ENCODE assay signal across 8 mouse cellular contexts in genomic region chr9:37255889-37256225, GRCm38 (mm10). TPM values are rescaled to one million over a fixed set of nuclear protein-coding genes. Genes with fewer than 3 reads are reported as not detected.
DNase-seq lines count a peak whose midpoint lies in the region; ATAC-seq and TF ChIP-seq lines count a peak whose summit lies in the region.

No protein-coding gene starts in this region.

- no peaks in the 10 kb centered on the region for H3K36me3 ChIP-seq in thymus, adult 2 months (ENCODE audit: control insufficient read depth, insufficient read depth, low read length)
- no peaks in the 10 kb centered on the region for H3K36me3 ChIP-seq in embryonic facial prominence, embryonic 10.5 days (replicated peaks)
- no peaks in the 10 kb centered on the region for H3K36me3 ChIP-seq in liver, postnatal 0 days (replicated peaks; ENCODE audit: insufficient read depth, low read length)

- no peaks in the 10 kb centered on the region for H3K9me3 ChIP-seq in embryonic facial prominence, embryonic 10.5 days
- H3K9me3 ChIP-seq in liver, postnatal 0 days (ENCODE audit: low read length) = no peaks in the 10 kb centered on the region

- 0 out of 2 replicates have a peak, but pooled peaks have one; percentile 22 for TF ChIP-seq CTCF in thymus, adult 2 months (IDR thresholded peaks at IDR 0.05; ENCODE audit: borderline replicate concordance, control insufficient read depth, extremely low read depth, insufficient read depth, low read length, poor library complexity)
- TF ChIP-seq CTCF in liver, postnatal 0 days (IDR thresholded peaks at IDR 0.05; ENCODE audit: low read depth) = peak; percentile 75

- ATAC-seq in liver, postnatal 0 days = peak; percentile 78

- H3K9ac ChIP-seq in liver, postnatal 0 days (replicated peaks) = peak overlapping the region; percentile 54; the same call in 1 of the 2 replicates

- no peak for TF ChIP-seq EP300 in liver, postnatal 0 days (IDR thresholded peaks at IDR 0.05; ENCODE audit: low read depth)

- 14% methylated on average over 7 of the region's 7 CpGs for WGBS in thymus, adult 2 months
- 44% methylated on average over 7 of the region's 7 CpGs for WGBS in embryonic facial prominence, embryonic 10.5 days
- 26% methylated on average over 7 of the region's 7 CpGs for WGBS in liver, postnatal 0 days (ENCODE audit: insufficient replicate concordance)

- H3K4me3 ChIP-seq in thymus, adult 2 months (ENCODE audit: control insufficient read depth, insufficient read depth, low read length) = peak overlapping the region; percentile 91
- peak overlapping the region; percentile 64 for H3K4me3 ChIP-seq in embryonic facial prominence, embryonic 10.5 days
- peak overlapping the region; percentile 54 for H3K4me3 ChIP-seq in liver, postnatal 0 days (ENCODE audit: low read depth, low read length)

- intact Hi-C loops in heart, postnatal 10 days (cut with DNase I) = loop anchor here (5.0 to 10.0 kb wide), 2 partner anchors 71 to 379 kb away; no protein-coding TSS in a partner anchor

- DNase-seq in thymus, adult 2 months = peak; percentile 76
- no peak for DNase-seq in thymus, adult 18-20 months
- DNase-seq in embryonic facial prominence, embryonic 10.5 days (ENCODE audit: low spot score) = peak; percentile 68
- DNase-seq in heart, postnatal 10 days = peak; percentile 59 to 72
- DNase-seq in kidney, postnatal 14 days = peak; percentile 61
- peak; percentile 63 for DNase-seq in liver, postnatal 0 days
- DNase-seq in neural tube, embryonic 10.5 days (ENCODE audit: extremely low spot score, low spot score) = peak; percentile 45
- peak; percentile 76 for DNase-seq in thymus, postnatal 25 days

- no peak for TF ChIP-seq POLR2A in thymus, adult 2 months (IDR thresholded peaks at IDR 0.05; ENCODE audit: control insufficient read depth, extremely low read depth, insufficient read depth, low read length, poor library complexity)

- H3K27me3 ChIP-seq in thymus, adult 2 months (ENCODE audit: control insufficient read depth, insufficient read depth, low read length) = no peaks in the 10 kb centered on the region
- peaks cover 37% of the 10 kb centered on the region for H3K27me3 ChIP-seq in embryonic facial prominence, embryonic 10.5 days (replicated peaks; ENCODE audit: low read depth, poor library complexity, severe bottlenecking)
- H3K27me3 ChIP-seq in liver, postnatal 0 days (ENCODE audit: insufficient read depth, low read length) = no peaks in the 10 kb centered on the region

- H3K4me2 ChIP-seq in liver, postnatal 0 days (ENCODE audit: low read depth, low read length) = peak overlapping the region; percentile 88

- H3K27ac ChIP-seq in thymus, adult 2 months (ENCODE audit: control insufficient read depth, insufficient read depth, low read length) = peak overlapping the region; percentile 97
- peak overlapping the region; percentile 82 for H3K27ac ChIP-seq in embryonic facial prominence, embryonic 10.5 days (replicated peaks)
- peak overlapping the region; percentile 66 for H3K27ac ChIP-seq in liver, postnatal 0 days (ENCODE audit: low read depth)

- peaks cover 13% of the 10 kb centered on the region for H3K4me1 ChIP-seq in thymus, adult 2 months (replicated peaks; ENCODE audit: control insufficient read depth, insufficient read depth, low read length)
- H3K4me1 ChIP-seq in embryonic facial prominence, embryonic 10.5 days = peaks cover 15% of the 10 kb centered on the region
- H3K4me1 ChIP-seq in liver, postnatal 0 days (ENCODE audit: insufficient read depth) = peaks cover 8% of the 10 kb centered on the region

RNA-seq across cellular contexts. Expression of gene Slc37a2, which starts 0.3 kb away (rescaled TPM):
- polyA plus RNA-seq in thymus, adult 2 months (2012; rRNA removed) = 38.2 and 44.1 TPM in 2 replicates
- 2.1 and 2.6 TPM in 2 replicates for polyA plus RNA-seq in embryonic facial prominence, embryonic 10.5 days (2016; fragmentation: Nextera tagmentation; extraction: Ambion mirVana)
- total RNA-seq in heart, postnatal 10 days (2021) = 1 to 10 TPM; 1.4 to 2.1 TPM
- polyA plus RNA-seq in liver, postnatal 0 days (2015; fragmentation: Nextera tagmentation; extraction: Ambion mirVana) = 1.7 and 1.9 TPM in 2 replicates

RNA-seq across cellular contexts. Expression of gene Tmem218, which starts 47.8 kb away (rescaled TPM):
- 2.7 and 2.9 TPM in 2 replicates for polyA plus RNA-seq in thymus, adult 2 months (2012; rRNA removed)
- 10.2 and 10.8 TPM in 2 replicates for polyA plus RNA-seq in embryonic facial prominence, embryonic 10.5 days (2016; fragmentation: Nextera tagmentation; extraction: Ambion mirVana)
- total RNA-seq in heart, postnatal 10 days (2021) = 1 to 10 TPM; 6.2 to 6.4 TPM
- 2.7 and 3.3 TPM in 2 replicates for polyA plus RNA-seq in liver, postnatal 0 days (2015; fragmentation: Nextera tagmentation; extraction: Ambion mirVana)

Comparison
In these comparisons a context has a peak if more than half of its experiments do, and no peak if none do; other contexts are left out.
1. DNase-seq: peak in thymus, adult 2 months (single experiment), embryonic facial prominence, embryonic 10.5 days (single experiment), heart, postnatal 10 days (2 of 2), kidney, postnatal 14 days (single experiment), liver, postnatal 0 days (single experiment), neural tube, embryonic 10.5 days (single experiment) and thymus, postnatal 25 days (single experiment); none in thymus, adult 18-20 months (0 of 2).
2. RNA of gene Slc37a2, which starts 0.3 kb away (polyA plus RNA-seq): 38.2 to 44.1 TPM in thymus, adult 2 months; 2.1 to 2.6 TPM in embryonic facial prominence, embryonic 10.5 days and 1.7 to 1.9 TPM in liver, postnatal 0 days; every median in the first group is over 10 times any median in the second.
3. Peak in every context shown above with its lines, with median percentiles within 50 percentile points of each other: H3K27ac ChIP-seq and H3K4me3 ChIP-seq.